26 mouse cellular contexts compared by ENCODE assay signal in genomic region chr14:76822766-76823325, GRCm38 (mm10).
DNase-seq lines count a peak whose midpoint lies in the region; ATAC-seq and TF ChIP-seq lines count a peak whose summit lies in the region.
"Had no signal": no experiment of that assay in that cellular context is flagged by ENCODE, and none has a peak within 500 bp of the region (broad histone marks: within the 10 kb centered on the region; RNA-seq: fewer than 3 reads in every experiment).

No protein-coding gene starts in this region.

- no peak for ATAC-seq in kidney, embryonic 14.5 days (ENCODE audit: low FRiP score, low TSS enrichment)
- peak; percentile 73; the same call in 1 of the 2 replicates for ATAC-seq in granulocyte monocyte progenitor cell, adult 5-6 weeks (replicated peaks; ENCODE audit: poor library complexity, severe bottlenecking)
- peak; percentile 63 for ATAC-seq in liver, postnatal 0 days
- no peak for ATAC-seq in forebrain, embryonic 13.5 days
- no peak for ATAC-seq in forebrain, embryonic 15.5 days (replicated peaks)
- ATAC-seq: activated CD4-positive, CD25-positive, alpha-beta regulatory T cell, adult 4 months; midbrain, embryonic 15.5 days had no signal

- H3K36me3 ChIP-seq in kidney, embryonic 14.5 days (ENCODE audit: control insufficient read depth, insufficient read depth, low read length): no peaks in the 10 kb centered on the region
- no peaks in the 10 kb centered on the region for H3K36me3 ChIP-seq in liver, postnatal 0 days (replicated peaks; ENCODE audit: insufficient read depth, low read length)
- no peaks in the 10 kb centered on the region for H3K36me3 ChIP-seq in forebrain, embryonic 13.5 days (ENCODE audit: poor library complexity, severe bottlenecking)
- no peaks in the 10 kb centered on the region for H3K36me3 ChIP-seq in forebrain, embryonic 15.5 days
- H3K36me3 ChIP-seq: embryonic facial prominence, embryonic 12.5 days; forebrain, embryonic 12.5 days; hindbrain, embryonic 13.5 days; midbrain, embryonic 15.5 days; neural tube, embryonic 13.5 days had no signal

- 77% methylated on average over 9 of the region's 9 CpGs for WGBS in kidney, embryonic 14.5 days
- WGBS in liver, postnatal 0 days (ENCODE audit: insufficient replicate concordance): 65% methylated on average over 9 of the region's 9 CpGs
- 82% methylated on average over 9 of the region's 9 CpGs for WGBS in forebrain, embryonic 13.5 days
- WGBS in forebrain, embryonic 15.5 days: 79% methylated on average over 9 of the region's 9 CpGs

- DNase-seq in kidney, adult 18-20 months: peak; percentile 75
- peak; percentile 93 for DNase-seq in kidney, adult 9 months
- peak; percentile 45 for DNase-seq in liver, postnatal 0 days
- DNase-seq: adrenal gland, adult 8-10 months; cerebellum, adult 18-20 months; cerebellum, postnatal 25 days; gastrocnemius, postnatal 10 days; heart, adult 18-20 months; heart, postnatal 36 days; layer of hippocampus, adult 9-11 months; lung, postnatal 4 days; retina, postnatal 1 day; right cerebral cortex, postnatal 25 days; thymus, postnatal 4 days had no signal

- no peak overlapping the region for H3K27ac ChIP-seq in kidney, embryonic 14.5 days (ENCODE audit: low read depth, low read length)
- peak overlapping the region; percentile 55; the same call in 1 of the 2 replicates for H3K27ac ChIP-seq in liver, postnatal 0 days (ENCODE audit: low read depth)
- no peak overlapping the region for H3K27ac ChIP-seq in forebrain, embryonic 13.5 days
- H3K27ac ChIP-seq in forebrain, embryonic 15.5 days (replicated peaks): no peak overlapping the region
- H3K27ac ChIP-seq: embryonic facial prominence, embryonic 12.5 days; forebrain, embryonic 12.5 days; hindbrain, embryonic 13.5 days; liver, embryonic 14.5 days; midbrain, embryonic 15.5 days; neural tube, embryonic 13.5 days had no signal

- TF ChIP-seq CTCF in liver, postnatal 0 days (IDR thresholded peaks at IDR 0.05; ENCODE audit: low read depth): no peak

- no peak overlapping the region for H3K9ac ChIP-seq in kidney, embryonic 14.5 days (ENCODE audit: low read depth, low read length)
- no peak overlapping the region for H3K9ac ChIP-seq in liver, postnatal 0 days (replicated peaks)
- H3K9ac ChIP-seq in forebrain, embryonic 13.5 days: no peak overlapping the region
- H3K9ac ChIP-seq in forebrain, embryonic 15.5 days (replicated peaks): no peak overlapping the region
- H3K9ac ChIP-seq: embryonic facial prominence, embryonic 12.5 days; forebrain, embryonic 12.5 days; hindbrain, embryonic 13.5 days; liver, embryonic 14.5 days; midbrain, embryonic 15.5 days; neural tube, embryonic 13.5 days had no signal

- no peak overlapping the region for H3K4me3 ChIP-seq in kidney, embryonic 14.5 days (ENCODE audit: low read length)
- H3K4me3 ChIP-seq in liver, postnatal 0 days (ENCODE audit: low read depth, low read length): no peak overlapping the region
- H3K4me3 ChIP-seq in forebrain, embryonic 13.5 days: no peak overlapping the region
- H3K4me3 ChIP-seq in forebrain, embryonic 15.5 days: no peak overlapping the region
- H3K4me3 ChIP-seq: embryonic facial prominence, embryonic 12.5 days; forebrain, embryonic 12.5 days; hindbrain, embryonic 13.5 days; midbrain, embryonic 15.5 days; myocyte; neural tube, embryonic 13.5 days had no signal

- H3K4me2 ChIP-seq in kidney, embryonic 14.5 days (replicated peaks; ENCODE audit: low read depth, low read length): no peak overlapping the region
- H3K4me2 ChIP-seq in liver, postnatal 0 days (ENCODE audit: low read depth, low read length): no peak overlapping the region
- H3K4me2 ChIP-seq in forebrain, embryonic 13.5 days: no peak overlapping the region
- H3K4me2 ChIP-seq in forebrain, embryonic 15.5 days (replicated peaks): no peak overlapping the region
- H3K4me2 ChIP-seq: embryonic facial prominence, embryonic 12.5 days; forebrain, embryonic 12.5 days; hindbrain, embryonic 13.5 days; midbrain, embryonic 15.5 days; neural tube, embryonic 13.5 days had no signal

- peaks cover 15% of the 10 kb centered on the region for H3K4me1 ChIP-seq in kidney, embryonic 14.5 days (ENCODE audit: control insufficient read depth, insufficient read depth, low read length)
- H3K4me1 ChIP-seq in liver, postnatal 0 days (ENCODE audit: insufficient read depth): peaks cover 25% of the 10 kb centered on the region
- H3K4me1 ChIP-seq in forebrain, embryonic 13.5 days: peaks cover 23% of the 10 kb centered on the region
- H3K4me1 ChIP-seq in forebrain, embryonic 15.5 days: peaks cover 10% of the 10 kb centered on the region
- H3K4me1 ChIP-seq: midbrain, embryonic 15.5 days had no signal

- H3K9me3 ChIP-seq in kidney, embryonic 14.5 days (ENCODE audit: control insufficient read depth, low read length): no peaks in the 10 kb centered on the region
- H3K9me3 ChIP-seq in liver, postnatal 0 days (ENCODE audit: low read length): no peaks in the 10 kb centered on the region
- no peaks in the 10 kb centered on the region for H3K9me3 ChIP-seq in forebrain, embryonic 13.5 days (replicated peaks)
- no peaks in the 10 kb centered on the region for H3K9me3 ChIP-seq in forebrain, embryonic 15.5 days
- H3K9me3 ChIP-seq: embryonic facial prominence, embryonic 12.5 days; forebrain, embryonic 12.5 days; hindbrain, embryonic 13.5 days; midbrain, embryonic 15.5 days; neural tube, embryonic 13.5 days had no signal

- TF ChIP-seq EP300 in liver, postnatal 0 days (IDR thresholded peaks at IDR 0.05; ENCODE audit: low read depth): peak; percentile 41; the same call in 1 of the 2 replicates

- H3K27me3 ChIP-seq in kidney, embryonic 14.5 days (ENCODE audit: control insufficient read depth, insufficient read depth, low read length): no peaks in the 10 kb centered on the region
- H3K27me3 ChIP-seq in liver, postnatal 0 days (ENCODE audit: insufficient read depth, low read length): no peaks in the 10 kb centered on the region
- no peaks in the 10 kb centered on the region for H3K27me3 ChIP-seq in forebrain, embryonic 13.5 days
- no peaks in the 10 kb centered on the region for H3K27me3 ChIP-seq in forebrain, embryonic 15.5 days
- H3K27me3 ChIP-seq: embryonic facial prominence, embryonic 12.5 days; hindbrain, embryonic 13.5 days; midbrain, embryonic 15.5 days; neural tube, embryonic 13.5 days had no signal

Comparison
In these comparisons a context has a peak if more than half of its experiments do, and no peak if none do; other contexts are left out.
1. ATAC-seq: peak in granulocyte monocyte progenitor cell, adult 5-6 weeks (single experiment) and liver, postnatal 0 days (single experiment); none in kidney, embryonic 14.5 days (single experiment), forebrain, embryonic 13.5 days (single experiment) and forebrain, embryonic 15.5 days (single experiment).
2. Peak in every context shown above with its lines, with median percentiles within 50 percentile points of each other: DNase-seq.